Mouse (Mus musculus): Measurements from ENCODE around the gene Pcif1.

The Pcif1 gene

DNA sequence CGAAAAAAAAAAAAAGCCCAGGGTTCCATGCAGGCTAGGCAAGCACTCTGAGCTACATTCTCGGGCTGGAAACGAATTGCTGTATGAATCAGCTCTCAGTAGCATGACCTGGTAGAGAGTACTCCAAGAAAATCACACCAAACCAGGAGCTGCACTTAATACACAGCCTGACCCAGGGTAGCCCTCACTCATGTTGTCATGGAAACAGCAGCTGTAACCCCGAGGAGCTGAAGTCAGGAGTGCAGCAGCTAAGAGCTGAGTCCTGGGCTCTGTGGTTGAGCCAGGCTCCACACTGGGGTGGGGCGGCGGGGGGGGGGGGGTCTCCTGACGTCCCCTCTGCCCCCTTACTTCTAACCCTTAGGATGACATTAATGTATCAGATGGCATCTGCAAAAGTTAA is 42.9 kb downstream of the Pcif1 start:
- no peak for DNase-seq (ENCODE audit: low read depth, low spot score)

DNA sequence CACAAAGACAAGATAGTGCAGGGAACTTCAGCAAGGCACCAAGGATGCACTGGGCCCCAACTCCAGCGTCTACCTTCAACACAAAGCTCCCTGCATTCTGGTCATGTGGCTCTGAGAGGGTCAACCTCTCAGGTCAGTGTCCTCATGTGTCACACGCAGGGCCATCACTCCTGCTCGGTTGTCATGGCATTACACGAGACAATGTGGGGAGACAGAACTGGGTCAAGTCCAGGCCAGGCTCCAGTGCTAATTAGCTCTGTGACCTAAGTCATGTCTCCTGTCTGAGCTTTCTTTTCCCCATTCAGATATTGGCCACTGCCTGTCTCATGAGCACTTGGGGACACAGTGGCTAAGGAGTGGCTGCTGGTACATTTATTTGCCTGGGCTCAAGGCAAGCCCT is 44.2 kb downstream of the Pcif1 start:
- no peak for DNase-seq (ENCODE audit: low read depth, low spot score)

DNA sequence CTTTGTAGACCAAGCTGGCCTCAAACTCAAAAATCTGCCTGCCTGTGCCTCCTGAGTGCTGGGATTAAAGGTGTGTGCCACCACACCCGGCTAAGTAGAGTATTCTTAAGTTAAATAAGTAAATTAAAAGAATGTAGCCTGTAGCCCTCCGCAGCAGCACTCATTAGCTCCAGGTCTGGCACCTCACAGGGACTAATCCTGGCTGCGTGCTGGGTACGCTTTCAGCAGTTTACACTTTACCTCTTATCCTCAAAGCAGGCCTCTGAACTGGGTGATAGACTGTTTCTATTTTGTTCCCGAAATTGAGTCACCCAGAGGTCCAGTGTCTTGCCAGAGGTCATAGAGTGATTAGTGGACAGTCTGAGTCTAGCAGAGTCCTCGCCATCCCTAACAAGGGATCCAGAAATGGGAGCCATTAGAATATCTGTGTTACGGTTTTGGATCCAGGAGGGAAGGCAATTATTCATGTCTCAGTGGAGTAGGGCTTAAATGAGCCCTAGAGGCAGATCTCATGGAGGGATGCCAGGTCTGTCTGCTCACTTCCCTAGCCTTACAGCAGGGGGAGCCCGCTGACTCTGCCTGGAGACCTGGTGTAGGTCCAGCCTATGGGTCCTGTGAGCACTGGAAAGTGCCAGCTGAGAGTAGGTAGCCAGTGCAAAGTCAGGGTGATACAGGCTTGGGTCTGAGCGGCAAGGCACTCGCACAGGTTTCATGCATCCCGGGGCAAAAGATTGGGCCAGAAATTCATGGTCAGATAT is 45.2 kb downstream of the Pcif1 start:
- DNase-seq (ENCODE audit: low read depth, low spot score), result peak; percentile 62

DNA sequence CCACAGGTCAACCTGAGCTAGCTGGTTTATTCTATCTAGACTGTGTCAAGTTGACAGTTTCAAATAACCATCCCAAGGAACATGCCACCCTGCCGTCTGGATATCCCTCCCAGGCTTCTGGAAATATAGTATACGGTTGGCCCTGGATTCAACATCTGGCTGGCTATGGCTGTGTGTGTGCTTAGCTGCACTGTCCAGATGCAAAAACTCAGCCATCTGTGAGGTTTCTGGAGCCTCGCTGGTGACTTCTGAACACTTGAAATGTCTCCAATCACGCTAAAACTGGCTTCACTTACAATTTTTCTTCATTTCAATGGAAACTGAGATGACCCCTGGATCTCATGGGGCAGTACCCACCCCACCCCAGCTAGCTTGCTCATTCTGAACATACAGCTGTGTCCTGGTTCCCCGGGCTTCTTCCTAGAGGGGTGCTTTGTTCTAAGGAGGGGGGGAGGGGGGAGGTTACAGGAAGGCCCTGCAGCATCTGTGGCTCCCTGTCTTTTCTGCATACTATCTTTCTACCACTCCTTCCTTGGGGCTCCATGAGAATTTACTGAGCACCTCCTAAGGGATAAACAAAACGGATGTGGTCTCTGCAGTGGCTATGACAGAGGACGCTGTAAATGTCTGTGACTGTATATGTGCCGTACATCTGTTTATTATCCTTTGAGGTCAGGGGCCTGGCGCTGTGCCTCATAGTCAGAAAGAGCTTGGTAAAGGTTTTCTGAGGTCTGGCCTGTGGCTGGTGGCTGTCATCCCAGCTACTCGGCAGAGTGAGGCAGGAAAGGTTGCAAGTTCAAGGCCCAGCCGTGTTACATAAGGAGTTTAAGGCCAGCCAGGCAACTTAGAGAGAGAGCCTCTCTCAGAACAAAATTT is 51.8 kb downstream of the Pcif1 start:
- no peak for DNase-seq (ENCODE audit: low read depth, low spot score)

DNA sequence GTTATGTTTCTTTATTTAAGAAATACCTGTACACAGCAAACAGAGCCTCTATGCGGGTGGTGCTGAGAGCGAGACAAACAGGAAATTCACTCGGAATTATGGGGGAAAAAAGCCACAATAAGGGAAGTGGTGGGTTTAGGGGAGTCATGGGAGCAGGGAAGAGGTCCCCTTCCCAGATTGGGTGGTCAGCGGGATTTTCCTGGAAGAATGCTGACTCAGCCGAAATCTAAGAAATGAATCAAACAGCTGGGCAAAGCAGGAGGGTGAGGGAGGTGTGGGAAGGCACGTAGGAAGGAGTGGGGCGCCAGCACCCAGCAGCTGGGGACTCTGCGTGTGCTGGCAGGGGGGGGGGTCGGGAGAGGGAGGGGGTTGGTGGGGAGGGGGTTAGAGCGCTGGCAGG is 54.4 kb downstream of the Pcif1 start:
- no peak for DNase-seq (ENCODE audit: low read depth, low spot score)

DNA sequence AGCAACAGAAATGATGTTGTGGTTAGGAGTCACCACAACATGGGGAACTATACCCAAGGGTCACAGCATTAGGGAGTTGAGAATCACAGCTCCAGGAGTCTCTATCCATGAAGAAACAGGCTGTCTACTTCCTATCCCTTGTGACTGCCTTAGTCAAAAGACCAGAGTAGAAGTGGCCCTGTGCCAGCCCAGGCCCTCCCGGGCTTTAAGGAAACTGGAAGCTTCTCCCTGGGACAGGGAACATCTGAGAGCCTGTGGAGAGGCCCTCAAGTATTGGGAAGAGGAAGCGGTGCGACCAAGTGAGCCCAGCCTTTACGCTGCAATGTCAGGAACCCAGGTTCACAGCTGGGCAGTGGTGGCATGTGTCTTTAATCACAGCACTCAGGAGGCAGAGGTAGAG is 56.9 kb downstream of the Pcif1 start:
- DNase-seq (ENCODE audit: low read depth, low spot score), result no peak

DNA sequence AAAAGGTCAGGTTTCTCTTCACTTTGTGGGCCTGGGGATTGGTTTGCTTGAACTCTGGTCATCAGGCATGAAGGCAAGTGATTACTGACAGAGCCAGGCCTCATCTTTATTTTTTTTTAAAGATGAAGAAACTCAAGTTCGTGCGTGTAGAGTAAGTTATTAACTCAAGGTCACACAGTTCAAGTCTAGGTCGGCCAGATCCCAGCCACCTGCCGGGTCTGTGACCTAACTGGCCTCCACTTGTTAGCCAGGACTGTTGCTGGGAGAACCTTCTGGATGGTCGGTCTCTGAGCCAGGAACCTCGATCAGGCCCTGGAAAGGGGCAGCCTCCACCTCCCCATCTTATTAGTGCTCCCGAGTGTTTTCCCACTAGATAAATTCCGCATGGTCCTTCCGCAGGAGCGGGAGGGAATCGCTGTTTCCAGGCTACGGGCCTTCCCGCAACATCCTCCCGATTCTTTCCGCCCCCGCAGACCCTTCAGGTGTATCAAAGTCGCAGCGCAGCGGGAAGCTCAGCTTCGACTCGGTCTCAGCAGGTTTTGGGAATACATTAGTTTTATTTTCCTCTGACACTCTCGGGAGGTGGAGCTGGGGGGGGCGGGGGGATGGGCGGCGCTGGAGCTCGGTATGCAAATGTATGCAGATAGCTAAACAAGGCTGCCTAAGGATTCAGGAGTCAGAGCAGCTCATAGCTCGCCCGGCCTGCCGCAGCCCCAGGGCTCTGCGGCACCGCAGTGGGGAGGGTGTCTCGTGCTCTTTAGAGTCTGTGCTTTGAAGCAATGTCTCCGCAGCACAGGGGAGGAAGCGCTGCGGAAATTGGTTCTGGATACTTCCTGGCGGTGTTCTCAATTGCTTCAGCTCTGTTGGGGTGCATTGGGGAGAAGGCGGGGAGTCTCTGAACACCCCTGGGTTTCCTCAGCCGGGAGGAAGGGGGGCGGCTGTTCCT is 59.3 kb downstream of the Pcif1 start:
- no peak for DNase-seq (ENCODE audit: low read depth, low spot score)

DNA sequence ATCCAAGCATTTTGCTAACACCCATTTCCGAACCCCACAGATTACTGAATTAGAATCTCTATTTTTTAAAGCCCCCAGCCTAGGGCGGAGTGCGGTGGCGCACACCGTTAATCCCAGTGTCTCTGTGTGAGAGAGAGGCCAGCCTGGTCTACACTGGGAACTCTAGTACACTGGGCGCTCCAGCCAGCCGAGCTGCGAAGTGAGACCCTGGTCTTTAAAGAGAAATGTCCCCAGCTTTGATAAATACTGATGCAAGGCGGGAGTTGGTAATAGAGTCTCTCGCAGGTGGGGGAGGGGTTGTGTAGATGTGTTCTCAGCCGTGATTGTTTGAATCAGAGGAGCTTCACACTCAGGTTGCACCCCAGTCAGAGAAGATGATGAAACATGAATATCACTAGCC is 60.0 kb downstream of the Pcif1 start:
- no peak for DNase-seq (ENCODE audit: low read depth, low spot score)

DNA sequence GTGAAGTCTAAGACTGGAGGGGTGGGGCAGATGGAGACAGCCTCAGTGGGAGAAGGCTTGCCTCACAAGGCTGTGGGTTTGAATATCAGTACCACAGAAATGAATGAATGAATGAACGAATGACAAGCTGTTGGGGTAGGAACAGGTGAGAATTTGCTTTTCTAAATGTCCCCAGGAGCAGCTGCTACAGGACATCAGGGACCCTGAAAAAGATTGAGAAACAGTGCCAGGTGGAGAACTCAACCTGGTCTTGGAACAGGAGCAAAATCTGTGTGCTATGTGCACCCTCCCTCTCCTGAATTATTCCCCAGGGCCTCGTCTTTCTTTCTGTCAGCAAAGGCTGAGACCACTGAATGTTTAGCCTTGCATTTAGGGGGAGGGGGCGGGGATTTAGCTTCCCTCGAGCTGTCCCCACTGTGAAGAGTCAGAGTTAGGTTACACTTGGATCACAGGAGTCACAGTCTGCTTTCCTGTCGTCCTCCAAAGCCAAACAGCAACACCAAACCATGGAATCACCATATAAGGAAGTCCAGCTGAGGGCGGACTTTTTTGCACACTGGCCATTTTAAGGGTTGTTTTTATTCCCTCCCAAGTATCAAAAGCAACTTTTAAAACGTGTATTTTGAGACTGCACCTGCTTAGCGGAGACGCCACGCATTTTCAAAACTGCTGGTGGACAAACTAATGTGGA is 61.2 kb downstream of the Pcif1 start, which contains the start of gene Mmp9:
Gene Mmp9 (plus strand): TSS at position 641 of the 691 bp plus-strand sequence.
- peak; percentile 38 for DNase-seq (ENCODE audit: low read depth, low spot score)

DNA sequence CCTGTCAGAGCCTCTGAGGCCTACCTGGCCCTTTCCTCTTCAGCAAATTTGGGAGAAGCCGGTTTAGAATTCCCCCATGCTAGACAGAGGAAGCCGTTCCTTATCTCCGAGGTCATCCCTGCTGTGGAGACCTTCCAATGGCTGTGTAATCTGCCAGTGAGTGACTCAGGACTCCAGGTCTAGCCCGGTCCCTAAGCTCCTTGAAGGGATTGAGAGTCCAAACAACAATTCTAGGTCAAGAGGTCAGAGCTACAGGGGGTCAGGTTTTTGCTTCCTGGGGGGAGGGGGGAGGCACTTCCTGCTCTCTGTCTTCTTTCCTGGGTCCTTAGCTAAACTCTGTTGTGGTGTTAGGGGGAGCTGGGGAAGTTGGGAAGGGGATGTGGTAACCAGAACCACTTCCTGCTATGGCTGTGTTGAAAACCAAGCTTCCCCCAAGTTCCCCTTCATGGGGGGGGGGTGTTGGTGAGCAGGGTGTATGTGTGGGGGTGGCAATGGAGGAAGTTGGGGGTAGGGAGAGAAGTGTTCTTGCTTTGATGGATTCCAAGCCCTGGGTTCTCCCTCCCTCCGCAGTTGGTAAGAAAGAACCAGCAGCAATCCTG is 63.7 kb downstream of the Pcif1 start:
- DNase-seq (ENCODE audit: low read depth, low spot score), result no peak

Data from embryo, embryonic 11.5 days (tissue).